Mouse (Mus musculus) hindbrain, postnatal 0 days (tissue): Measurements from ENCODE around the gene Mfsd6. TPM values are rescaled to one million over a fixed set of nuclear protein-coding genes. Genes with fewer than 3 reads are reported as not detected.

Experiments used
- ATAC-seq: fragments of 200-750 bp; cut with Nextera tagmentation; 2 replicates; pipeline ENCODE4 v1.8.0; 2017; ENCODE audit warnings: mild to moderate bottlenecking, moderate TSS enrichment, moderate library complexity
- DNase-seq: peaks from one replicate; pipeline ENCODE4 v3.0.0-alpha.2; 2015; ENCODE audit warnings: low spot score
- H3K27ac ChIP-seq: fragments of 300-500 bp; sonication (generic); 2 replicates; pipeline ENCODE4 v1.5.1; 2014; ENCODE audit warnings: mild to moderate bottlenecking
- H3K27me3 ChIP-seq: fragments of 300-500 bp; sonication (generic); 2 replicates; pipeline ENCODE4 v1.6.1; 2014; ENCODE audit warnings: low read length, mixed read lengths; ENCODE audit not compliant: insufficient read depth
- H3K36me3 ChIP-seq: fragments of 300-500 bp; sonication (generic); 2 replicates; pipeline ENCODE4 v1.6.1; 2014; ENCODE audit warnings: low read length, mixed read lengths; ENCODE audit not compliant: insufficient read depth
- H3K4me1 ChIP-seq: fragments of 300-500 bp; sonication (generic); 2 replicates; pipeline ENCODE4 v1.6.1; 2014; ENCODE audit warnings: antibody characterized with exemption, low read length, mixed read lengths; ENCODE audit not compliant: insufficient read depth
- H3K4me2 ChIP-seq: fragments of 300-500 bp; sonication (generic); 2 replicates; pipeline ENCODE4 v1.6.1; 2014; ENCODE audit warnings: low read depth, mild to moderate bottlenecking, low read length, moderate library complexity, mixed read lengths
- H3K4me3 ChIP-seq: fragments of 300-500 bp; sonication (generic); 2 replicates; pipeline ENCODE4 v1.5.1; 2014; ENCODE audit warnings: low read length
- H3K9ac ChIP-seq: fragments of 300-500 bp; sonication (generic); replicated peaks from 2 replicates; pipeline ENCODE4 v1.6.1; 2014; ENCODE audit warnings: mild to moderate bottlenecking, low read length, moderate library complexity, mixed read lengths
- H3K9me3 ChIP-seq: fragments of 300-500 bp; sonication (generic); 2 replicates; pipeline ENCODE4 v1.6.1; 2016; ENCODE audit warnings: low read length, mixed read lengths
- CTCF ChIP-seq: IDR thresholded peaks from 2 replicates; pipeline ENCODE4 v1.5.1; 2016; ENCODE audit warnings: antibody characterized with exemption, control low read depth, low read depth
- WGBS: fragments of 180-500 bp; shearing (Covaris S2); extraction: QIAGEN DNeasy Blood & Tissue Kit; methylation state at CpG from one replicate; pipeline ENCODE4 v1.1.7; 2014; 5-methylcytosine and 5-hydroxymethylcytosine counted together
- polyA plus RNA-seq: library from polyadenylated mRNA; unstranded; fragments of >200 nt; fragmentation: Nextera tagmentation; extraction: Ambion mirVana; gene quantifications from 2 replicates; pipeline ENCODE4 v1.2.1, GENCODE M21; 2015
- total RNA-seq: library from RNA; depleted of rRNA; stranded (reverse); fragments of >200 nt; gene quantifications from 2 replicates; pipeline ENCODE4 v1.2.3, GENCODE M21; 2014; rRNA removed

Gene Mfsd6
- total RNA-seq = 42.8 and 47.0 TPM in 2 replicates
- 9.1 and 10.6 TPM in 2 replicates for polyA plus RNA-seq

GRCm38 (mm10) chr1:52727056-52727900, at the start of gene Mfsd6:
Gene Mfsd6, minus strand, starts transcription at chr1:52727462.
- H3K9ac ChIP-seq = peak within 1 kb of the TSS; percentile 93
- peak within 1 kb of the TSS; percentile 89 for H3K27ac ChIP-seq
- WGBS = 3% methylated on average over 54 of the region's 63 CpGs
- no peaks in the 10 kb centered on the region for H3K9me3 ChIP-seq
- no peaks in the 10 kb centered on the region for H3K27me3 ChIP-seq
- peak; percentile 64 for ATAC-seq
- H3K4me1 ChIP-seq = no peaks in the 10 kb centered on the region
- H3K4me2 ChIP-seq = peak within 1 kb of the TSS; percentile 83
- no peak for TF ChIP-seq CTCF
- no peaks in the 10 kb centered on the region for H3K36me3 ChIP-seq
- H3K4me3 ChIP-seq = peak within 1 kb of the TSS; percentile 89
- peak; percentile 66 for DNase-seq

- Histone ChIP-seq H3K36me3 (no peaks in the 10 kb centered on the region), H3K4me1 (no peaks in the 10 kb centered on the region), H3K9ac (no peak overlapping the region), H3K27me3 (no peaks in the 10 kb centered on the region), H3K4me2 (no peak overlapping the region), H3K4me3 (no peak overlapping the region), H3K9me3 (no peaks in the 10 kb centered on the region), H3K27ac (no peak overlapping the region)
- no peak for TF ChIP-seq CTCF
- no peak for DNase-seq
- WGBS = 75% methylated on average over 7 of the region's 7 CpGs
- ATAC-seq = no peak
Observed at GRCm38 (mm10) chr1:52765176-52766111, 38.2 kb upstream of the Mfsd6 start.

GRCm38 (mm10) chr1:52763894-52764809, 36.9 kb upstream of the Mfsd6 start:
- H3K4me1 ChIP-seq = no peaks in the 10 kb centered on the region
- DNase-seq (no peak), ATAC-seq (peak; percentile 15; the same call in 1 of the 2 replicates)
- no peak for TF ChIP-seq CTCF
- H3K9ac ChIP-seq = no peak overlapping the region
- no peak overlapping the region for H3K4me3 ChIP-seq
- no peaks in the 10 kb centered on the region for H3K36me3 ChIP-seq
- H3K9me3 ChIP-seq = no peaks in the 10 kb centered on the region
- H3K27me3 ChIP-seq = no peaks in the 10 kb centered on the region
- 56% methylated on average over 4 of the region's 4 CpGs for WGBS
- no peak overlapping the region for H3K4me2 ChIP-seq
- no peak overlapping the region for H3K27ac ChIP-seq

- WGBS = 59% methylated on average over 1 of the region's 1 CpGs
Observed at GRCm38 (mm10) chr1:52758174-52758573, 30.9 kb upstream of the Mfsd6 start.

GRCm38 (mm10) chr1:52754331-52754730, 27.1 kb upstream of the Mfsd6 start:
- no peak for ATAC-seq
- Histone ChIP-seq H3K9me3 (no peaks in the 10 kb centered on the region), H3K4me1 (no peaks in the 10 kb centered on the region), H3K4me2 (no peak overlapping the region), H3K27me3 (no peaks in the 10 kb centered on the region), H3K4me3 (no peak overlapping the region), H3K27ac (no peak overlapping the region), H3K9ac (no peak overlapping the region), H3K36me3 (no peaks in the 10 kb centered on the region)
- no peak for TF ChIP-seq CTCF
- no peak for DNase-seq
- 89% methylated on average over 1 of the region's 1 CpGs for whole genome bisulfite sequencing

More at GRCm38 (mm10) chr1:52758174-52758573, 30.9 kb upstream of the Mfsd6 start:
- Histone ChIP-seq H3K4me1 (no peaks in the 10 kb centered on the region), H3K9ac (no peak overlapping the region), H3K27me3 (no peaks in the 10 kb centered on the region), H3K4me3 (no peak overlapping the region), H3K4me2 (no peak overlapping the region), H3K36me3 (no peaks in the 10 kb centered on the region), H3K9me3 (no peaks in the 10 kb centered on the region), H3K27ac (no peak overlapping the region)
- TF ChIP-seq CTCF = no peak
- DNase-seq (peak; percentile 22), ATAC-seq (0 out of 2 replicates have a peak, but pooled peaks have one; percentile 47)

- H3K9ac ChIP-seq = no peak overlapping the region
- no peak overlapping the region for H3K27ac ChIP-seq
- H3K4me1 ChIP-seq = no peaks in the 10 kb centered on the region
- no peak for DNase-seq
- H3K4me2 ChIP-seq = no peak overlapping the region
- no peaks in the 10 kb centered on the region for H3K9me3 ChIP-seq
- no peaks in the 10 kb centered on the region for H3K36me3 ChIP-seq
- no peak for ATAC-seq
- no peak for TF ChIP-seq CTCF
- H3K4me3 ChIP-seq = no peak overlapping the region
- WGBS = 89% methylated on average over 2 of the region's 2 CpGs
- no peaks in the 10 kb centered on the region for H3K27me3 ChIP-seq
Observed at GRCm38 (mm10) chr1:52753828-52754227, 26.6 kb upstream of the Mfsd6 start.
